Mouse (Mus musculus) bone marrow, adult 2 months (tissue): ENCODE measurements around the gene Rnd1. TPM values are rescaled to one million over a fixed set of nuclear protein-coding genes. Genes with fewer than 3 reads are reported as not detected.

Experiments used
- H3K27ac ChIP-seq: fragments of 200-500 bp; 2 replicates; pipeline ENCODE4 v1.5.1; 2012; ENCODE audit warnings: low read depth, mild to moderate bottlenecking, control low read depth, inconsistent platforms, low read length; ENCODE audit not compliant: control insufficient read depth, poor library complexity, insufficient read depth
- H3K4me1 ChIP-seq: fragments of 200-500 bp; 2 replicates; pipeline ENCODE4 v1.6.1; 2011; ENCODE audit warnings: low read length; ENCODE audit not compliant: control insufficient read depth, insufficient read depth
- H3K4me3 ChIP-seq: fragments of 200-500 bp; replicated peaks from 2 replicates; pipeline ENCODE3; 2011; ENCODE audit warnings: mild to moderate bottlenecking, low read depth, low read length, control low read depth; ENCODE audit not compliant: control insufficient read depth
- CTCF ChIP-seq: fragments of 200-500 bp; IDR thresholded peaks from 2 replicates; pipeline ENCODE4 v1.5.1; 2011; ENCODE audit warnings: low read length, control low read depth; ENCODE audit not compliant: control insufficient read depth, insufficient read depth
- POLR2A ChIP-seq: fragments of 200-500 bp; IDR thresholded peaks from 2 replicates; pipeline ENCODE4 v1.6.1; 2011; ENCODE audit warnings: low read depth, mild to moderate bottlenecking, control low read depth, low read length, borderline replicate concordance; ENCODE audit not compliant: control insufficient read depth
- WGBS: fragments of 180-500 bp; shearing (Covaris S2); methylation state at CpG from one replicate; pipeline ENCODE4 v1.1.7; 2018; 5-methylcytosine and 5-hydroxymethylcytosine counted together
- polyA plus RNA-seq: library from polyadenylated mRNA; stranded (reverse); fragments of >200 nt; gene quantifications from 2 replicates; pipeline ENCODE4 v1.2.4, GENCODE M21; 2011; ENCODE audit warnings: low replicate concordance; ENCODE audit not compliant: missing spikeins, insufficient read depth, insufficient read length

The Rnd1 gene
- polyA plus RNA-seq, 1 experiment = 2.3 TPM

GRCm38 (mm10) chr15:98637155-98637554 is 40.1 kb downstream of the Rnd1 start:
- Histone ChIP-seq H3K4me1 (no peaks in the 10 kb centered on the region), H3K27ac (no peak overlapping the region), H3K4me3 (no peak overlapping the region)
- 59% methylated on average over 3 of the region's 3 CpGs for WGBS
- no peak for TF ChIP-seq POLR2A
- TF ChIP-seq CTCF = no peak

- Histone ChIP-seq H3K4me3 (no peak overlapping the region), H3K4me1 (no peaks in the 10 kb centered on the region), H3K27ac (no peak overlapping the region)
- no peak for TF ChIP-seq POLR2A
- 37% methylated on average over 5 of the region's 5 CpGs for WGBS
Measured at GRCm38 (mm10) chr15:98636517-98636916, 40.7 kb downstream of the Rnd1 start.

GRCm38 (mm10) chr15:98635291-98635841 is 41.9 kb downstream of the Rnd1 start:
- WGBS = 7% methylated on average over 21 of the region's 21 CpGs
- no peak for TF ChIP-seq POLR2A
- TF ChIP-seq CTCF = no peak
- Histone ChIP-seq H3K4me3 (no peak overlapping the region), H3K4me1 (no peaks in the 10 kb centered on the region), H3K27ac (no peak overlapping the region)

GRCm38 (mm10) chr15:98634541-98635081 is 42.6 kb downstream of the Rnd1 start:
- TF ChIP-seq POLR2A (no peak), CTCF (no peak)
- no peak overlapping the region for H3K27ac ChIP-seq
- H3K4me1 ChIP-seq = no peaks in the 10 kb centered on the region
- peak overlapping the region; percentile 36 for H3K4me3 ChIP-seq
- 1% methylated on average over 64 of the region's 65 CpGs for WGBS

- peak overlapping the region; percentile 36 for H3K4me3 ChIP-seq
- WGBS = 3% methylated on average over 25 of the region's 25 CpGs
- H3K27ac ChIP-seq = no peak overlapping the region
- no peaks in the 10 kb centered on the region for H3K4me1 ChIP-seq
- TF ChIP-seq CTCF = no peak
- TF ChIP-seq POLR2A = no peak
Measured at GRCm38 (mm10) chr15:98633822-98634470, 43.3 kb downstream of the Rnd1 start.

GRCm38 (mm10) chr15:98632921-98633320 is 44.3 kb downstream of the Rnd1 start:
- WGBS = 3% methylated on average over 4 of the region's 4 CpGs
- no peak for TF ChIP-seq CTCF
- no peak for TF ChIP-seq POLR2A
- H3K4me3 ChIP-seq = no peak overlapping the region
- no peaks in the 10 kb centered on the region for H3K4me1 ChIP-seq
- no peak overlapping the region for H3K27ac ChIP-seq

- no peak overlapping the region for H3K4me3 ChIP-seq
Measured at GRCm38 (mm10) chr15:98632107-98632744, 45.0 kb downstream of the Rnd1 start.

GRCm38 (mm10) chr15:98631493-98631892 is 45.8 kb downstream of the Rnd1 start:
- Histone ChIP-seq H3K27ac (no peak overlapping the region), H3K4me3 (no peak overlapping the region), H3K4me1 (no peaks in the 10 kb centered on the region)
- WGBS = 3% methylated on average over 18 of the region's 18 CpGs
- peak; percentile 23; the same call in 1 of the 2 replicates for TF ChIP-seq POLR2A
- TF ChIP-seq CTCF = peak; percentile 73

More at GRCm38 (mm10) chr15:98632107-98632744, 45.0 kb downstream of the Rnd1 start:
- Histone ChIP-seq H3K27ac (no peak overlapping the region), H3K4me1 (no peaks in the 10 kb centered on the region)
- TF ChIP-seq CTCF = no peak
- no peak for TF ChIP-seq POLR2A
- 3% methylated on average over 25 of the region's 25 CpGs for WGBS
